Mouse (Mus musculus): ENCODE measurements around the gene Hhip.

GRCm38 (mm10) chr8:80037644-80038253 is 20.1 kb downstream of the Hhip start:
- no peak for TF ChIP-seq CTCF (IDR thresholded peaks at IDR 0.05; ENCODE audit: low read depth)
- no peak for TF ChIP-seq EP300 (IDR thresholded peaks at IDR 0.05; ENCODE audit: low read depth)
